Mouse (Mus musculus) hindbrain, embryonic 13.5 days (tissue): ENCODE measurements around the gene Pnrc2. TPM values are rescaled to one million over a fixed set of nuclear protein-coding genes. Genes with fewer than 3 reads are reported as not detected.

ENCODE experiments used
- ATAC-seq: fragments of 200-750 bp; cut with Nextera tagmentation; 2 replicates; pipeline ENCODE4 v1.8.0; 2017; ENCODE audit warnings: moderate TSS enrichment; ENCODE audit not compliant: low FRiP score
- H3K27ac ChIP-seq: fragments of 300-500 bp; sonication (generic); 2 replicates; pipeline ENCODE4 v1.5.1; 2015; ENCODE audit warnings: inconsistent platforms, mild to moderate bottlenecking, moderate library complexity
- H3K27me3 ChIP-seq: fragments of 300-500 bp; sonication (generic); 2 replicates; pipeline ENCODE4 v1.6.1; 2015; ENCODE audit warnings: mild to moderate bottlenecking, inconsistent platforms
- H3K36me3 ChIP-seq: fragments of 300-500 bp; sonication (generic); 2 replicates; pipeline ENCODE4 v1.6.1; 2015; ENCODE audit warnings: mild to moderate bottlenecking, inconsistent platforms
- H3K4me1 ChIP-seq: fragments of 300-500 bp; sonication (generic); replicated peaks from 2 replicates; pipeline ENCODE4 v1.6.1; 2015; ENCODE audit warnings: inconsistent platforms
- H3K4me2 ChIP-seq: fragments of 300-500 bp; sonication (generic); 2 replicates; pipeline ENCODE4 v1.6.1; 2015; ENCODE audit warnings: inconsistent platforms, mild to moderate bottlenecking, moderate library complexity
- H3K4me3 ChIP-seq: fragments of 300-500 bp; sonication (generic); 2 replicates; pipeline ENCODE4 v1.5.1; 2015; ENCODE audit warnings: mild to moderate bottlenecking, inconsistent platforms
- H3K9ac ChIP-seq: fragments of 300-500 bp; sonication (generic); 2 replicates; pipeline ENCODE4 v1.6.1; 2015; ENCODE audit warnings: mild to moderate bottlenecking, inconsistent platforms
- H3K9me3 ChIP-seq: fragments of 300-500 bp; sonication (generic); 2 replicates; pipeline ENCODE4 v1.6.1; 2016; ENCODE audit warnings: inconsistent platforms
- WGBS: fragments of 180-500 bp; shearing (Covaris S2); methylation state at CpG from one replicate; pipeline ENCODE4 v1.1.7; 2015; 5-methylcytosine and 5-hydroxymethylcytosine counted together
- polyA plus RNA-seq: library from polyadenylated mRNA; unstranded; fragments of >200 nt; fragmentation: Nextera tagmentation; extraction: Ambion mirVana; gene quantifications from 2 replicates; pipeline ENCODE4 v1.2.1, GENCODE M21; 2015

Pnrc2 gene
- 109 and 112 TPM in 2 replicates for polyA plus RNA-seq

DNA sequence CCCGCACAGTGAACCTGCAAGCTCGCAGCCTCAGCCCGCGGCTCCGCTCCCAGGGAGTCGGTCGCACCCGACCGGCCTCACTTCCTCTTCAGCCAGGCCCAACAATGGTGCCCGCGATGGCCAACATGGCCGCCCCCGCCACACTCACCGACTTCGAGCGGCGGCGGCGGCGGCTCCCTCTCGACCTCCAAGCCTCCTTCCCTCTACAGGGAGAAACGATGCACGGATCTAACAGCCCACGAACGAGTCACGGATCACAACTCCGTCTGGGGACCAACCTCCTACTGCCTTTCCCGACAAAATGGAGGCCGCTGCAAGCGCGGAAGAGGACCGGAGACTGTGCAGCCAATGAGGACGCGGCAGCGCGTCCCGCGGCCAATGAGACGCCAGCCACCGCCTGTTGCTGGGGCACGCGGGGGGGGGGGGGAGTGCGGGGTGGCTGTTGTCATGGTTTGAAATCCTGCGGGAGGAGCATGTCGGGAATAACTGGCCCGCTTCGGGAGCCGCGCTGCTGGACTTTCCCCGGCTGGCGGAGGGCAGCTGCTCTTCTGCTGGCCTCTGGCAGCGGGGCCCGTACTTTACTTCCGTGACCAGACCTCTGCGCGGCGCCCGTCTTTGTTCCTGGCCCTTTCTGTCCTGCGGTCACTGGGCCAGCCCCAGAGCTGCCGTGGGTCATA, at the start of gene Pnrc2:
TSS of gene Pnrc2 (minus strand) at position 325 of the 677 bp plus-strand sequence.
- Histone ChIP-seq H3K4me1 (peaks cover 55% of the 10 kb centered on the region), H3K4me3 (peak within 1 kb of the TSS; percentile 71), H3K36me3 (peaks cover 12% of the 10 kb centered on the region), H3K27ac (peak within 1 kb of the TSS; percentile 99), H3K27me3 (no peaks in the 10 kb centered on the region), H3K9ac (peak within 1 kb of the TSS; percentile 96), H3K9me3 (no peaks in the 10 kb centered on the region), H3K4me2 (peak within 1 kb of the TSS; percentile 88)
- peak; percentile 96 for ATAC-seq
- under 1% methylated on average over 48 of the region's 60 CpGs for WGBS

DNA sequence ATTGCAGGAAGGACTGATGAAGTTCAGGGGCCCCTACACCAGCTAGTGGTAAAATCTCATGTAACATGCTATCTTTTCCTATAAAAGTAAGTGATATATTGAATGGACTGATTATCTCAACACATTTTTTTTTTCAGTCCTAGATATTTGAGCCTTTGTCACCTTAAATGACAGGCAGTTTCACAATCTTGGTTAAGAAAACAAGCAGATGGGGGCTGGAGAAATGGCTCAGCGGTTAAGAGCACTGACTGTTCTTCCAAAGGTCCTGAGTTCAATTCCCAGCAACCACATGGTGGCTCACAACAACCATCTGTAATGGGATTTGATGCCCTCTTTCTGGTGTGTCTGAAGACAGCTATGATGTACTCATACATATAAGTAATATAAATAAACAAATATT, 48.5 kb upstream of the Pnrc2 start:
- no peak overlapping the region for H3K27ac ChIP-seq
- H3K36me3 ChIP-seq, result peaks cover 33% of the 10 kb centered on the region
- 89% methylated on average over 1 of the region's 1 CpGs for WGBS
- H3K4me3 ChIP-seq, result peak overlapping the region; percentile 77
- peaks cover 21% of the 10 kb centered on the region for H3K4me1 ChIP-seq
- H3K9ac ChIP-seq, result peak overlapping the region; percentile 90; the same call in 1 of the 2 replicates
- no peaks in the 10 kb centered on the region for H3K27me3 ChIP-seq
- H3K9me3 ChIP-seq, result no peaks in the 10 kb centered on the region
- no peak for ATAC-seq
- H3K4me2 ChIP-seq, result peak overlapping the region; percentile 87

DNA sequence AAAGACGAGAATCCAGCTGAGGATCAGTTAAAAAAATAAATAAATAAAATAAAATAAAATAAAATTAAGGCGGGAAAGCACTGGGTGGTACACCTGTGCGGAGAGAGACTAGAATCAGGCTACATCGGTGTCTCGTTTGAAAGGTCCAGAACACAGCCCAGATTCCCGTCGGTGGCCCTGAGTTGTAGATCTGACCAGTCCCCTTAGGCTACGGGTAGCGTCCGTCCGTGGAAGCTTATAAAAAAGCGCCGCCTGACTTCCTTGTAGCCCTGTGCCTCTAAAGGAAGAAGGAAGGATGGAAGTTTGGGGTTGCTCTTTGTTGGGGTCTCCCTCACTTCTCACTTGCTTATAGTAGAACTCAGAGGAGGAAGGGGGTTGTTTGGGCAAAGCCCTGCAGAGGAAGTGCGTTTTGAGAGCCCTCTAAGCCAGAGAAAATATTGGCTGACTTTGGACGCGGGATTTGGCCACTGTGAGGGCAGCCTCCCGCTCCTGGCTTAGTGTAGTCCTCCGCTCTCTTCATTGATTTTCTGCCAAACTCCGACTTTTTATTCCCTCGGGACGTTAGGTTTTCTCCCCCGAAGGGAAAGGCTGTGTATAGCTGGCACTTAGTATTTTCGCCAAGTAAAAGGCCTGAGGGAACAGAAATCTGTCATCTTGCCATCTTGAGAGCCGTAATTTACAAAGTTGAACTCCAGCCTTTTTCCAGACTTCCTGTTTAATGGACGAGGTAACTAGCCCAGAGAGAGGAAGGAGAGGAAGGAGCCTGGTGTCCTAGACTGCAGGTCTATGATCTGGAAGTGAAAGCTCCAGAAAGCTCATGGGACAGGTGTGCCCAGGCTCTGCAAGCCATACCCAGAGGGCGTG, 47.8 kb upstream of the Pnrc2 start:
- no peaks in the 10 kb centered on the region for H3K9me3 ChIP-seq
- peak overlapping the region; percentile 87 for H3K4me2 ChIP-seq
- H3K27ac ChIP-seq, result peak overlapping the region; percentile 90
- peak overlapping the region; percentile 77 for H3K4me3 ChIP-seq
- H3K9ac ChIP-seq, result peak overlapping the region; percentile 90
- 7% methylated on average over 26 of the region's 26 CpGs for WGBS
- ATAC-seq, result 0 out of 2 replicates have a peak, but pooled peaks have one; percentile 30
- H3K27me3 ChIP-seq, result no peaks in the 10 kb centered on the region
- peaks cover 21% of the 10 kb centered on the region for H3K4me1 ChIP-seq
- H3K36me3 ChIP-seq, result peaks cover 27% of the 10 kb centered on the region

DNA sequence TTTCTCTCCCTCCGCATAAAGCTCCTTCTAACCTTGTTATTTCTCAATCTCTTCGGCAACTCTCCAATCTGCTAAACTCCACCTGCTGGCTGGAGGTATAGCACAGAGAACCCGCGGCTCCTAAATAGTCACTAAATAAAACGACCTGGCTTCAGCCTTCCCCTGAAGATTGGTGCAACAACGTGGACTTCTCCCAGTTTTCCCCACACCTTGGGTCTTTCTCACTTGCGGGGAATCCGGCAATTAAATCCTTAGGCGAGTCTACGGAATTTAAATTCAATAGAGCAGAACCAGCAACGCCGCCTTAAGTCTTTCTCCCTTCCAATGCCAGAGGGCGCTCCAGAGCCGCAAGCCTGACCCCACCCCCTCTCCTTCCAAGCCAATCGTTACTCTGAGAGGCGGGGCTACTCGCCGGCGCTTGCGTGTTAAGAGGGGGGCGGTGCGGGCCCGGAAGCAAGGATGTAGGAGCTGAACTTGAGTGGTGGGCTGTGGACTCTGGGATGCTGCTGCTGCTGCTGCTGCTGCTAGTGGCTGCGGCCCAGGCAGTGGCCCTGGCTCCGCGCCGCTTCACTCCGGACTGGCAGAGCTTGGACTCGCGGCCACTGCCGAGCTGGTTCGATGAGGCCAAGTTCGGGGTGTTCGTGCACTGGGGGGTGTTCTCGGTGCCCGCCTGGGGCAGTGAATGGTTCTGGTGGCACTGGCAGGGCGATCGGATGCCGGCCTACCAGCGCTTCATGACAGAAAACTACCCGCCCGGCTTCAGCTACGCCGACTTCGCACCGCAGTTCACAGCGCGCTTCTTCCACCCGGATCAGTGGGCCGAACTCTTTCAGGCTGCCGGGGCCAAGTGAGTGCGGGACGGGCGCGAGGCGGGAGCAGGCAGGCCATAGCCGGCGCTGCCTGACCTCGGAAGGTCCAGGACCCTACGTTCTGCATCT, 46.9 kb upstream of the Pnrc2 start, which contains the start of gene Fuca1:
TSS of gene Fuca1 (plus strand) at position 432 of the 938 bp plus-strand sequence.
- H3K9ac ChIP-seq, result peak within 1 kb of the TSS; percentile 90
- H3K27me3 ChIP-seq, result no peaks in the 10 kb centered on the region
- H3K4me2 ChIP-seq, result peak within 1 kb of the TSS; percentile 87
- H3K9me3 ChIP-seq, result no peaks in the 10 kb centered on the region
- H3K27ac ChIP-seq, result peak within 1 kb of the TSS; percentile 90
- ATAC-seq, result peak; percentile 96
- H3K4me3 ChIP-seq, result peak within 1 kb of the TSS; percentile 77
- 2% methylated on average over 60 of the region's 60 CpGs for WGBS
- peaks cover 20% of the 10 kb centered on the region for H3K36me3 ChIP-seq
- H3K4me1 ChIP-seq, result peaks cover 21% of the 10 kb centered on the region

DNA sequence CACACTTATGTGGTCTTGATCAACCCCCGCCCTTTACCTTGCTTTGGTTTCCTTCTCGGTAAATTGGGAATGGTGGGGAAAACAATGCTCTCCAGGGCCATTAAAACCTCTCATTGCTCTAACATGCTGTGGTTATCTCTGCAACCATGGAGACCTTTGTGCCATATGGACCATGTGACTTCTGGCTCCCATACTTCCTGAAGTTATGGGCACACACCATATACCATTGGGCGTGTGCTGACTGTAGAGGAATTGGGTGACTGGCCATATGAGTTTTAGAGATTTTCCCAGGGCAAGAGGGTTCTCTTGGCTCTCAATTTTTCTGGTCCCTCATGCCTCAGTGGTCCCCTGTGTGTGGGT, 45.6 kb upstream of the Pnrc2 start:
- Histone ChIP-seq H3K9me3 (no peaks in the 10 kb centered on the region), H3K27ac (no peak overlapping the region), H3K9ac (no peak overlapping the region), H3K4me1 (peaks cover 21% of the 10 kb centered on the region), H3K4me3 (no peak overlapping the region), H3K27me3 (no peaks in the 10 kb centered on the region), H3K36me3 (peaks cover 11% of the 10 kb centered on the region; the same call in 1 of the 2 replicates), H3K4me2 (no peak overlapping the region)
- WGBS, result over 99% methylated on average over 3 of the region's 3 CpGs
- ATAC-seq, result no peak

DNA sequence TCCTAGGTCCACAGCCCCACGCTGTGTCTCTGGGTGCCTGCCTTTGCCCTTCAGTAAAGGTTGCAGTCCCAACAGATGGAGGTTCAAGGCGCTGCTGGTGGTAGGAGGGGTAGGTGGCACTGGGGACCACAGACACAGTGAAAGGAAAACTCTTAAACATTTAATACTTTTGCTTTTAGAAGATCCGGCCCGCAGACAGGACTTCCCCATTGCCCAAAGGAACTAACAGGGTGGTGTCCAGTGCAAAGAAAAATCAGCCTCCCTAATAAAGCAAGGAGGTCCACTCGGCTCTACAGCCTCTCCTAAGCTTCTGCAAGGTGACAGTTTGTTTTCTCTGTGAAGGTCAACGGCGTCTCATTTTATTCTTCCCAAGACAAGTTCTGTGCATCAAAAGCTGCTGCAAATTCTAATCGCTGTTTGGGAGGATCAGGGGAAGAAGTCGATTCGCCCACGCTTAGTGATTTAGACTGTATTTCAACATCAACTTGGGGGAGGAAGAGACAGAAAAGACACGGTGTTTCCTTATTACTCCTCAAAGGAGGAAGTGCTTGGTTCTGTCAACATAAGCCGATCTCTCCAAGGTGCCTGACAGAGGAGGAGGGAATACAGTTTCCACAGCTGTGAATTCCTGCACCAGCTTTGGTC, 45.1 kb upstream of the Pnrc2 start:
- no peaks in the 10 kb centered on the region for H3K27me3 ChIP-seq
- no peak overlapping the region for H3K9ac ChIP-seq
- H3K4me1 ChIP-seq, result peaks cover 21% of the 10 kb centered on the region
- peaks cover 7% of the 10 kb centered on the region; the same call in 1 of the 2 replicates for H3K36me3 ChIP-seq
- H3K27ac ChIP-seq, result no peak overlapping the region
- 90% methylated on average over 13 of the region's 13 CpGs for WGBS
- no peak for ATAC-seq
- no peak overlapping the region for H3K4me2 ChIP-seq
- H3K9me3 ChIP-seq, result no peaks in the 10 kb centered on the region
- H3K4me3 ChIP-seq, result no peak overlapping the region

DNA sequence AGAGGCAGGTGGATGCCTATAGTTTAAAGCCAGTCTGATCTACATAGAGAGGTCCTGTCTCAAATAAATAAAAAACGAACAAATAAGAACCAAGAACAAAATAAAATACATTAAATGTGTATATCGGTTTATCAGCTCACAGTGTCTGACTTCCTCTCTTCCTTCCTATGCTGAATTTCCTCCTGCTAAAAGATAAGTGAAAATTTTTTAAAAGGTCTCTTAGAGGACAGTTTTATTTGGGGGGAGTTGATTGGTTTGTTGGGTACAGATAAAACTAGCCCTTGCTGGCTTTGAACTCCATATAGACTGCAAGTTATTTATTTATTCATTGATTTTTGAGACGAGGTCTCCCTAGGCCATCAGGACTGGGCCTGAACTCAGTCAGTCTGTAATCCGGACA, 39.8 kb upstream of the Pnrc2 start:
- Histone ChIP-seq H3K27ac (no peak overlapping the region), H3K36me3 (no peaks in the 10 kb centered on the region), H3K4me2 (no peak overlapping the region), H3K27me3 (no peaks in the 10 kb centered on the region), H3K9ac (no peak overlapping the region), H3K4me1 (peaks cover 13% of the 10 kb centered on the region), H3K4me3 (no peak overlapping the region), H3K9me3 (no peaks in the 10 kb centered on the region)
- 74% methylated on average over 4 of the region's 4 CpGs for WGBS
- ATAC-seq, result no peak

DNA sequence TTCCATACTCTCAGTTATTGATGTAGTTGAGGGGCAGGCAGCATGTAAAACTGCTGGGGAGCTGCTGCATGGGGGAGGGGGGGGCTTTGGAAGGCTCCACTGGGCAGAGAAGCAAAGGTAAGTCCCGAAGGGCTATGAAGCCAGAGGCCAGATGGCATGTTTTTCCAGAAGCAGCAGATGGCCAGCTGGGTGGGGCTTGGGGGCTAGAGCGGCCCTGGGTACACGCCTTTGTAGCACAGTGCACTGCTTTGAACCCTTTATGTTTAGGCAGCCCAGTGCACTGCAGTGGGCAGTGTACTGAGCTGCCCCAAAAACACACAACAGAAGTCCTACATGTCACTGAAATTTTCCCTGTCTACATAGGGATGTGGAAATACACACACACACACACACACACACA, 39.2 kb upstream of the Pnrc2 start:
- Histone ChIP-seq H3K27me3 (no peaks in the 10 kb centered on the region), H3K4me3 (no peak overlapping the region), H3K4me2 (no peak overlapping the region), H3K4me1 (peaks cover 13% of the 10 kb centered on the region), H3K36me3 (no peaks in the 10 kb centered on the region), H3K27ac (peak overlapping the region; percentile 66; the same call in 1 of the 2 replicates), H3K9ac (peak overlapping the region; percentile 43; the same call in 1 of the 2 replicates), H3K9me3 (no peaks in the 10 kb centered on the region)
- ATAC-seq, result peak; percentile 46; the same call in 1 of the 2 replicates
- WGBS, result 13% methylated on average over 3 of the region's 3 CpGs

DNA sequence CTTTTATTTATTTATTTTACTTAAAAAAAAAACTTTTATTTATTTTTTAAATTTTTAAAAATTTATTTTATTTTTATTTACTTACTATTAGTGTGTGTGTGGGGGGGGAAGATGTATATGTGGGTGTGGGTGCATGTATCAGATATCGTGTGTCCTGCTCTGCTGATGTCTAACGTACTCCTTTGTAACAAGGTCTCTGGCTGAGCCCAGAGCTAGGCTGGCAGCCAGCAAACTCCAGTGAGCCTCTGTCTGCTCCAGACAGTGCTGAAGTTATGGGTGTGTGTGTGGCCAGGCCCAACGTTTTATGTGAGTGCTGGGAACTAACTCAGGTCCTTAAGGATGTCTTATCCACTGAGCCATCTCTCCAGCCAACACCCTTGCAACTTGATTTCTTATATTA, 38.5 kb upstream of the Pnrc2 start:
- H3K9me3 ChIP-seq, result no peaks in the 10 kb centered on the region
- no peak overlapping the region for H3K4me2 ChIP-seq
- no peak for ATAC-seq
- no peaks in the 10 kb centered on the region for H3K36me3 ChIP-seq
- peaks cover 13% of the 10 kb centered on the region for H3K4me1 ChIP-seq
- 50% methylated on average over 3 of the region's 3 CpGs for WGBS
- 0 out of 2 replicates have a peak overlapping the region, but pooled peaks have one; percentile 66 for H3K27ac ChIP-seq
- H3K4me3 ChIP-seq, result no peak overlapping the region
- no peaks in the 10 kb centered on the region for H3K27me3 ChIP-seq
- H3K9ac ChIP-seq, result no peak overlapping the region

DNA sequence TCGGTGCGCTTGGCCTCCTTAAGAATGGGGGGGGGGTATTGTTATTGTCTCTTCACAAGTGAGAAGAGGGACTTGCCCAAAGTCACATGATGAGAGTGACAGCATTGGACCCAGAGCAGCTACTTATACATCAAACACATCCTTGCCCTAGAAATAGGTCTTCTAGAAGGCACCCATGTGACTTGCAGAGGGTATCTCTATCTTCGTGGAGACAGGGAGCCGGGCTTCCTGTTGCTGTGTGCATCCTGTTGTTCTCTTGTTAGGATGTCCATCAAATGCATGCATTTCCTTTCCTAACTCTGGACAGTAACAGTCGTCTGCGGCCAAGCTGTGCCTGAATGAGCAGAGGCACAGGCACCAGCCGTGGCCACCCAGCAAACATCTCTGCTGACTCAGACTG, 37.9 kb upstream of the Pnrc2 start:
- no peak for ATAC-seq
- 67% methylated on average over 7 of the region's 7 CpGs for WGBS
- Histone ChIP-seq H3K4me2 (no peak overlapping the region), H3K9ac (0 out of 2 replicates have a peak overlapping the region, but pooled peaks have one; percentile 2), H3K4me3 (no peak overlapping the region), H3K36me3 (no peaks in the 10 kb centered on the region), H3K27ac (no peak overlapping the region; the same call in 1 of the 2 replicates), H3K27me3 (no peaks in the 10 kb centered on the region), H3K9me3 (no peaks in the 10 kb centered on the region), H3K4me1 (peaks cover 13% of the 10 kb centered on the region)

DNA sequence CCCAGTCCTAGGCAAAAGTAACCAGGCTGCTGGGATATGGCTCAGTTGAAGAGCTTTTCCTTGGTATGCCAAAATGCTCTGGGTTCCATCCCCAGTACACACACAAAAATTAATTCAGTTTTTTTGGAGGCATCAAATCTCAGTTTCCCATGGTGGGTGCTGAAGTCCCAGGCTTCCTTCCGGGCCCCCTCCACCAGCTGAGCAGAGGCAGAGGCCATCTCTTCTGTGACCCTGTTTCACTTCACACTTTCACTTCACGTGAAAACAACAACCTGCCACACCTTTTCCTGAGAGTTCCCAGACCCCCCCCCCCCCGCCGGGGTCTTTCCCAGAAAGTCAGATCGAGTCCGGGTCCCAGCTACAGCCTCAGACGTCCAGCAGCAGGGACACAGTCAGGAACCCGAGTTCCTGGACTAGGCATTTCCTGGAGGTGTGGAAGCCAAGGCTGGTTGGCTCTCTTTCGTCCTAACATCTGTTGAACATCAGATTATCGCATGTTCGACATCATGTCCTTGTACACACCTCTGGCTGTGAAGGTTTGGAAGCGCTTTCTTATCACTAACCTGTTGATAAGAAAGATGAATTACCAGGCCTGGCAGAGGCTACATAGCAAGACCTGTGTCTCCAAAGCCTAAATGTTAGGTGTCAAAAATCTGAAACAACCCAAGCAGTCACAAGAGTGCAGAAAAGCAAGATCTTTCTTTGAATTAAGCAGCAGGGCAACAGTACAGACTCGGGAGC, 35.8 kb upstream of the Pnrc2 start:
- Histone ChIP-seq H3K4me2 (no peak overlapping the region), H3K9me3 (no peaks in the 10 kb centered on the region), H3K27ac (no peak overlapping the region), H3K4me1 (peaks cover 13% of the 10 kb centered on the region), H3K9ac (no peak overlapping the region), H3K4me3 (no peak overlapping the region), H3K27me3 (no peaks in the 10 kb centered on the region), H3K36me3 (no peaks in the 10 kb centered on the region)
- ATAC-seq, result no peak
- 78% methylated on average over 13 of the region's 13 CpGs for WGBS
